In the genomic region with DNA sequence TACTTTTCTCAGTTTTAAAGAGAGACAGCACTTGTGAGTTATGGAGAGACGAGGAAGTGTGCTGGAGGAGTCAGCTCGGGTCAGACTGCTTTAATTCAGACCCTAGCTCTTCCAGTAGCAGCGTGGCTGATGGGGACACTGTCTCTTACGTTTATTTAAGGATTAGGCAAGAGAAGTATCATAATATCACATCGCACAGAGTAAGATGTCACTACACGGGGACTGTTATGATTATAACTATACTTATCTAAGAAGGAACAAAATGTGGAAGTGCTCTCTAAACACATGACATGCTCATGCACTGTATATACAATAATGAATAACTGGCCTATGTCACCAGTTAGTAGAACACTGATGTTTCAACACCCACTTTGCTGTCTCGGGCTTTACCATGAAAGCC, we compare ENCODE assay signal across 14 mouse cellular contexts.
DNase-seq lines count a peak whose midpoint lies in the region; ATAC-seq and TF ChIP-seq lines count a peak whose summit lies in the region.
"Had no signal": no experiment of that assay in that cellular context is flagged by ENCODE, and none has a peak within 500 bp of the region (broad histone marks: within the 10 kb centered on the region; RNA-seq: fewer than 3 reads in every experiment).

No protein-coding gene starts in this region.

- no peak overlapping the region for H3K4me2 ChIP-seq in heart, postnatal 0 days (ENCODE audit: low read depth, low read length)
- H3K4me2 ChIP-seq in lung, embryonic 15.5 days, result no peak overlapping the region
- no peak overlapping the region for H3K4me2 ChIP-seq in hindbrain, embryonic 16.5 days (ENCODE audit: low read length)
- H3K4me2 ChIP-seq: limb, embryonic 15.5 days had no signal

- H3K4me1 ChIP-seq in heart, postnatal 0 days (ENCODE audit: control insufficient read depth, insufficient read depth), result peaks cover 45% of the 10 kb centered on the region
- H3K4me1 ChIP-seq in lung, embryonic 15.5 days, result peaks cover 43% of the 10 kb centered on the region
- H3K4me1 ChIP-seq in hindbrain, embryonic 16.5 days (ENCODE audit: control insufficient read depth, insufficient read depth, low read depth, low read length), result peaks cover 14% of the 10 kb centered on the region
- H3K4me1 ChIP-seq: limb, embryonic 15.5 days had no signal

- TF ChIP-seq EP300 in heart, postnatal 0 days (IDR thresholded peaks at IDR 0.05; ENCODE audit: low read depth), result no peak

- no peak overlapping the region for H3K9ac ChIP-seq in heart, postnatal 0 days (replicated peaks; ENCODE audit: low read depth, low read length)
- H3K9ac ChIP-seq in lung, embryonic 15.5 days, result no peak overlapping the region
- no peak overlapping the region for H3K9ac ChIP-seq in hindbrain, embryonic 16.5 days (ENCODE audit: low read depth, low read length)
- H3K9ac ChIP-seq: forebrain, postnatal 0 days; limb, embryonic 15.5 days had no signal

- intact Hi-C loops in heart, postnatal 25 days (cut with DNase I), result loop anchor here (5.0 to 10.0 kb wide), 2 partner anchors 411 to 499 kb away; partner anchors contain the start of gene Creb1

- no peaks in the 10 kb centered on the region for H3K27me3 ChIP-seq in heart, postnatal 0 days (ENCODE audit: control insufficient read depth, insufficient read depth, low read length)
- no peaks in the 10 kb centered on the region for H3K27me3 ChIP-seq in lung, embryonic 15.5 days
- no peaks in the 10 kb centered on the region for H3K27me3 ChIP-seq in hindbrain, embryonic 16.5 days (replicated peaks; ENCODE audit: control insufficient read depth, insufficient read depth, low read length)
- H3K27me3 ChIP-seq: limb, embryonic 15.5 days had no signal

- 46% methylated on average over 7 of the region's 7 CpGs for WGBS in heart, postnatal 0 days
- WGBS in lung, embryonic 15.5 days, result 27% methylated on average over 7 of the region's 7 CpGs
- WGBS in hindbrain, embryonic 16.5 days, result 54% methylated on average over 7 of the region's 7 CpGs

- DNase-seq in heart, postnatal 0 days (ENCODE audit: low spot score), result no peak
- DNase-seq in heart, postnatal 25 days (ENCODE audit: low spot score), result no peak
- DNase-seq in lung, postnatal 14 days, result no peak
- no peak for DNase-seq in adrenal gland, postnatal 25 days
- no peak for DNase-seq in T-cell, adult 2 months (ENCODE audit: low spot score)
- DNase-seq: forebrain, postnatal 0 days; gastrocnemius, postnatal 14 days; right cerebral cortex, adult 18-20 months; thymus, postnatal 36 days had no signal

- H3K9me3 ChIP-seq in heart, postnatal 0 days (replicated peaks; ENCODE audit: control insufficient read depth, low read length), result no peaks in the 10 kb centered on the region
- no peaks in the 10 kb centered on the region for H3K9me3 ChIP-seq in lung, embryonic 15.5 days
- no peaks in the 10 kb centered on the region for H3K9me3 ChIP-seq in hindbrain, embryonic 16.5 days (ENCODE audit: control insufficient read depth, low read length)
- H3K9me3 ChIP-seq: limb, embryonic 15.5 days had no signal

- peaks cover 36% of the 10 kb centered on the region for H3K36me3 ChIP-seq in heart, postnatal 0 days (replicated peaks; ENCODE audit: control insufficient read depth, insufficient read depth, low read length)
- 0 out of 2 replicates have a peak, but pooled peaks cover 3% of the 10 kb centered on the region for H3K36me3 ChIP-seq in lung, embryonic 15.5 days
- peaks cover 23% of the 10 kb centered on the region for H3K36me3 ChIP-seq in hindbrain, embryonic 16.5 days (ENCODE audit: control insufficient read depth, insufficient read depth, low read length)

- ATAC-seq in heart, postnatal 0 days (ENCODE audit: insufficient read depth, low read depth), result no peak
- ATAC-seq in lung, embryonic 15.5 days (ENCODE audit: borderline replicate concordance, extremely low read depth, low FRiP score, low TSS enrichment), result peak; percentile 55; the same call in 1 of the 2 replicates
- ATAC-seq in hindbrain, embryonic 16.5 days, result no peak
- ATAC-seq in megakaryocyte progenitor cell, adult 5-6 weeks (replicated peaks; ENCODE audit: poor library complexity), result peak; percentile 23
- ATAC-seq: CD4-positive, CD25-positive, alpha-beta regulatory T cell, adult 4 months; forebrain, postnatal 0 days had no signal

- peak overlapping the region; percentile 65; the same call in 1 of the 2 replicates for H3K27ac ChIP-seq in heart, postnatal 0 days (ENCODE audit: low read depth)
- peak overlapping the region; percentile 61 for H3K27ac ChIP-seq in lung, embryonic 15.5 days
- H3K27ac ChIP-seq in hindbrain, embryonic 16.5 days (ENCODE audit: low read depth, low read length), result peak overlapping the region; percentile 45; the same call in 1 of the 2 replicates
- H3K27ac ChIP-seq: limb, embryonic 15.5 days had no signal

- TF ChIP-seq CTCF in heart, postnatal 0 days (IDR thresholded peaks at IDR 0.05; ENCODE audit: low read depth), result no peak

- no peak overlapping the region for H3K4me3 ChIP-seq in heart, postnatal 0 days (ENCODE audit: low read depth, low read length)
- H3K4me3 ChIP-seq in lung, embryonic 15.5 days, result no peak overlapping the region
- no peak overlapping the region for H3K4me3 ChIP-seq in hindbrain, embryonic 16.5 days (ENCODE audit: low read length)
- H3K4me3 ChIP-seq: limb, embryonic 15.5 days had no signal

Comparison
In these comparisons a context has a peak if more than half of its experiments do, and no peak if none do; other contexts are left out.
1. ATAC-seq: peak in lung, embryonic 15.5 days (single experiment) and megakaryocyte progenitor cell, adult 5-6 weeks (single experiment); none in heart, postnatal 0 days (single experiment) and hindbrain, embryonic 16.5 days (single experiment).
2. Peak in every context shown above with its lines, with median percentiles within 50 percentile points of each other: H3K27ac ChIP-seq.